Mouse (Mus musculus) layer of hippocampus, adult 9-10 months (tissue): ENCODE data around the gene Cuta.

Experiments used
- DNase-seq: peaks from one replicate; pipeline ENCODE4 v3.0.0; 2022; ENCODE audit warnings: low spot score

The Cuta gene

GRCm38 (mm10) chr17:26956309-26956708 lies 16.9 kb upstream of the Cuta start:
- DNase-seq, result no peak

- DNase-seq, result no peak
Measured at GRCm38 (mm10) chr17:26953726-26954125, 14.4 kb upstream of the Cuta start.

GRCm38 (mm10) chr17:26953201-26953600 lies 13.8 kb upstream of the Cuta start:
- DNase-seq, result no peak

DNA sequence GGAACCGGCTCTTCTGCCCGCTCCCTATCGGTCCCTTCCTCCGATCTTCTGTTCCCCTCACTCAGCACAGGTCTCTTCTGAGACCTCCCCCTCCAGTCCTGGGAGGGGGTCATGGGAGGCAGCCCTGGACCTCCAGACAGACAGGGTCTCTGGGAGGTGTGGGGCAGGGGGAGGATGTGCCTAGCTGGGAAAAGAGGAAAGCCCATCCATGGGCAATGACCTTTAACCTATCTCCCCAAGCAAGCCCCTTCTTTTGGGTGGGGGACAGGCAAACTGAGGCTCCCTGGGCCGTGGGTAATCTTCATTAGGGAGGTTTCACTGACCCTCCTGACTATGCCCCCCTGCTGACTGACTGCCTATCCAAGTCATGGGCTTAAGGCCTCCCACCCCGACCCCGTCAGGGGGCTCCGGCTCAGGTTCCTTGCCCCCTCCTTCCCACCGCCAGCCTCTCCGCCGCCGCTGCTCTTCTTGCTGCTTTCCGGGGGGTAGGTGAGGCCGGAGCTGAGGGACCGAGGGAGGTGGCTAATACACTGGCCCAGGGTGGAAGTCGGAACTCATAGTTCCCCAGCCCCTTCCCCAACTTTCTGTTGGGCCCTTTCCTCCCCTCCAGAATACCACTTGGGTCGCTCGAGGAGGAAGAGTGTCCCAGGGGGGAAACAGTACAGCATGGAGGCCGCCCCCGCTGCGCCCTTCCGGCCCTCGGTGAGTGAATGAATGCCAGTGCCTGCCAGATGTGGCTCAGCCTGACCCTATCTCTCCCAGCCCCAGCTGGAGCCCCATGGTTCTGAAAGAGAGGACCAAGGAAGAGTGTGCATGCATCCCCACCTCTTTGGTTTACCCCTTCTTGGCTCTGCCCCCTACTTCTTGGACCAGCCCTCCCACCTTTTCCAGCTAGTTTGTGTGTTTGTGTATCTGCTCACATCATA lies 12.8 kb upstream of the Cuta start:
- DNase-seq, result no peak

GRCm38 (mm10) chr17:26951406-26951805 lies 12.0 kb upstream of the Cuta start:
- DNase-seq, result no peak

- DNase-seq, result no peak
Measured at GRCm38 (mm10) chr17:26950560-26951288, 11.4 kb upstream of the Cuta start.

DNA sequence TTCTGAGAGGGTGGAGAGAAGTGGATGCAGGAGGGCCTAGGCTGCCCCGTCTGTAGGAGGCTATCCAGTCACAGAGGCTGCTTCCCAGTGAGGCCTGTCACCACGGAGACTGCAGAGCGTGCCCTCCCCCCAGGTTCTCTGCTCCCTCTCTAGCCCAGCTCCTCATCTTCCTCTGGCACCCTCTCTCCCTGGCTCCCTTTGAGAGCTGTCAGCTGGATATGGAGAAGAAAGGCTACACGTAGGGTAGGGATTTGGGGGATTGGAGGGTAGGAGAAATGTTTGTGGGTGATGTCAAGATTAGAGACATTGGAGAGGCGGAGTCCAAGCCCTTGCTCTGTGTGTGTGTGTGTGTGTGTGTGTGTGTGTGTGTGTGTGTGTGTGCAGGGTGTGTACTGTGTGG lies 10.5 kb upstream of the Cuta start:
- no peak for DNase-seq

DNA sequence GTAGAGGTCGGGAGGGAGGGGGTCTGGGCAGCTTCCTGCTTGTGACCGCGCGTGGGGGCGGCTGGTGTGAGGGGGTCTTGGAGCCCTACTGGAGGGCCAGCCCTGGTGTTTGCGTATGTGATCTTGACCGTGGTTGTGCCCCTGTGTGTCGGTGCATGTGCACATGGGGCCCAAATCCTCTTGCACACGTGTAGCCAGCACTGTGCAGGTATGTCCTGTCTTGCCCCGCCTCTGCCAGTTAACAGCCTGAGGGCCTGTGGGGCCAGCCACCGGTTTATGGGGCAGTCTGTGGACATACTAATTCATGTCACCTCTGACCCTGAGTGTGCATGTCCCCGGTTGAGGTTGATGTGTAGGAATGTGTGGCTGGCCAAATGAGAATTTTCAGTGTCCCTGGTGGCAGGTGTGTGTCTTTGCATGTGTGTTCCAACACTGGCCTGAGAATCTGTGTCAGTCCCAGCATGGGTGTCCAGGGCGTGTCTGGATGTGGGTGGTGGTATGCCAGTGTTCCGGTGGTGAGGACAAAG lies 9.7 kb upstream of the Cuta start:
- no peak for DNase-seq

- DNase-seq, result no peak
Measured at GRCm38 (mm10) chr17:26948316-26949050, 9.1 kb upstream of the Cuta start.

DNA sequence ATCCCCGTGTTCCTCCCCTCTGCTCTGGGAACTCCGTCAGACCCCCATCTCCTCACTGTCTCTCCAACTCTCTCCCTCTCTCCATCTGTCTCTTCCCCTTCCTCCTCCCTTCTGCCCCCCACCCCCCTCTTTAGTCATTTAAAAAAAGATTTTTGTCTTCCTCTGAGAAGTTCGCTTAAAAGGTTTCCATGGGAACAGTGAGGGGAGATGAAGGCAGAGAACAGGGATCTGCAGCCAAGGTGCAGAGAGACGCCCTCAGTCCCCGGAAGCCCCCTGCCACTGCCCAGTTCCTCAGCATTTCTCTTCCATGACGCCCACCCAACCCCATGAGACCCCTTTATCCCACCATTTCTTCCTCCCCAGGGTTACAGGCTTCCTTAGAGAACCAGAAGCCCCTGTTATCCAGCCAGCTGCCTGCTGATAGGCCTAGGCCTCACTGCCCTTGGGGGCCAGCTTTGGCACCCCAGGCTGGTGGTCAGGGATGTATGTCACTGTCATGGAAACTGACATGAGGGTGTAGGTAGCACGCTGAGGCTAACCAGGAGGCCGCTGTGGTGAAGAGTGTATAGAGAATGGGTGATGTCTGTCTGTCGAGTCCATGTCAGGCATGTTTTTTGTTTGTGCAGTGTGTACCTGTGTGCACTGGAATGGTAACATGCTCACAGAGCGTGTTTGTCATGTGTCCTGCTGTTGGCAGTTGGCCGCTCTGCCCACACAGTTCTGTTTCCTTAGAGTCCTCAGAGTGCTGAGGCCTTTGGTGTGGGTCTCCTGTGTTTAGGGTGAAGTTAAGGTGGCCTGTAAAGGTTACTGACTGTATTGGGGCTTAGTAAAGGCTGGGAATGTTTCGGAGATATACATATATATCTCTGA lies 8.1 kb upstream of the Cuta start:
- no peak for DNase-seq

DNA sequence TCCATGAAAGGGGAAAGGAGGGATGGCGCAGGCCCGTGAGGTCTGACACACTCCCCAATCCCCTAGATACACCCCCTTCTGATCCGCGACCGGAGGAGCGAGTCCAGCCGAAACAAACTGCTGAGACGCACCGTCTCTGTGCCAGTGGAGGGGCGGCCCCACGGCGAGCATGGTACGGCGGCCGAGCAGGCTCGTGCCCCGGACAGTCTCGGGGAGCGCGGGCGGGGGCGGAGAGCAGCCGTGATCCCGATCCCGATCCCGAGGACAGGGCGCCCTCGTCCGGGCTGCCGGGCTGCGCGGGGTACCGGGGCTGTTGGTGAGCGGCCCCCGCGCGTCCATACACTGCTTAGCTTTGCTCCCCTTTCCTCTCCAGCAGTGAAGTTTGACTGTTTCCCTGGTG lies 7.2 kb upstream of the Cuta start:
- no peak for DNase-seq

DNA sequence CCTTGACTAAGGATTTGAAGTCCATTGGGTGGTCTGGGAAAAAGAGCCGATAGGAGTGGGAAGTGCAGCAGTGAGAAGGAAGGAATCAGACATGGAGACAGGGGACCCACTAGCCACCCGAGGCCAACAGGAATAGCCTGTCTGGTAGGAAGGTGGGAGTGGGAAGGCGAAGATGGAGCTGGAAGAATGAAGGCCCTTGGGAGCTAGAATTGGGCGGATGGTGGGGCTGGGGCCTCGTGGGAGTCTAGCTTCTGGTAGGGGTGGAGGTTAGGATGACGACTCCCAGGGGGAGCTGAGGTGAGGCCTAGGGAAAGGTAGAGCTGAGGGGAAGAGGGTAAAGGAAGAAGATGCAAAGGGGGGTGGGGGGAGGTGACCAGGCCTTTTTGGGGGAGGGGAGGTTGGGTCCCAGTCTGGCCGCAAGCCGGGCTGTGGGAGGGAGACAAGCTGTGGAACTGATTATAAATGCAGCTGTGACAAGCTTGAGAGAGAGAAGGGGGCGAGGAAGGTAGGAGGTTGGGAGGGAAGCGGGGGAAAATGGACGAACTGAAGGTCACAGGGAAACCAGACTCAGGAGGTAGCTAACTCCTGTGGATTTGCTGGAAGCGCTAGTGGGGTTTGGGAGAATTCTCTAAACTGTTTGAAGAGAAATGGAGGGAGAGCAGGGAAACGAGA lies 6.6 kb upstream of the Cuta start:
- DNase-seq, result no peak

- no peak for DNase-seq
Measured at GRCm38 (mm10) chr17:26941841-26942570, 2.6 kb upstream of the Cuta start.

GRCm38 (mm10) chr17:26941031-26941789 lies 1.8 kb upstream of the Cuta start, which contains the start of gene Syngap1:
Gene Syngap1, plus strand, starts transcription at chr17:26941253.
- DNase-seq, result no peak

GRCm38 (mm10) chr17:26939973-26940300 lies 568 bp upstream of the Cuta start:
- no peak for DNase-seq

- DNase-seq, result no peak
Measured at GRCm38 (mm10) chr17:26938731-26939130, 638 bp downstream of the Cuta start.

GRCm38 (mm10) chr17:26937883-26938695 lies 1.3 kb downstream of the Cuta start:
- DNase-seq, result no peak

GRCm38 (mm10) chr17:26936921-26937695 lies 2.3 kb downstream of the Cuta start:
- DNase-seq, result no peak
